Mouse (Mus musculus) hindbrain, embryonic 14.5 days (tissue): ENCODE results near the gene a. TPM values are rescaled to one million over a fixed set of nuclear protein-coding genes. Genes with fewer than 3 reads are reported as not detected.

Experiments used
- ATAC-seq: fragments of 200-750 bp; cut with Nextera tagmentation; 2 replicates; pipeline ENCODE4 v1.8.0; 2017; ENCODE audit warnings: moderate number of reproducible peaks, mild to moderate bottlenecking, moderate TSS enrichment, moderate library complexity; ENCODE audit not compliant: low FRiP score
- DNase-seq: peaks from one replicate; pipeline ENCODE4 v3.0.0-alpha.2; 2015; ENCODE audit warnings: low spot score
- H3K27ac ChIP-seq: fragments of 300-500 bp; sonication (generic); 2 replicates; pipeline ENCODE4 v1.5.1; 2014; ENCODE audit warnings: mild to moderate bottlenecking, moderate library complexity
- H3K27me3 ChIP-seq: fragments of 300-500 bp; sonication (generic); 2 replicates; pipeline ENCODE4 v1.6.1; 2014; ENCODE audit warnings: mild to moderate bottlenecking, low read length, mixed read lengths; ENCODE audit not compliant: control insufficient read depth, insufficient read depth
- H3K36me3 ChIP-seq: fragments of 300-500 bp; sonication (generic); replicated peaks from 2 replicates; pipeline ENCODE4 v1.6.1; 2014; ENCODE audit not compliant: control insufficient read depth, insufficient read depth
- H3K4me1 ChIP-seq: fragments of 300-500 bp; sonication (generic); replicated peaks from 2 replicates; pipeline ENCODE4 v1.6.1; 2014; ENCODE audit warnings: antibody characterized with exemption, low read length, mixed read lengths; ENCODE audit not compliant: control insufficient read depth, insufficient read depth
- H3K4me2 ChIP-seq: fragments of 300-500 bp; sonication (generic); replicated peaks from 2 replicates; pipeline ENCODE4 v1.6.1; 2014; ENCODE audit warnings: mild to moderate bottlenecking, moderate library complexity
- H3K4me3 ChIP-seq: fragments of 300-500 bp; sonication (generic); replicated peaks from 2 replicates; pipeline ENCODE4 v1.5.1; 2014; ENCODE audit warnings: mild to moderate bottlenecking, low read length
- H3K9ac ChIP-seq: fragments of 300-500 bp; sonication (generic); 2 replicates; pipeline ENCODE4 v1.6.1; 2014
- H3K9me3 ChIP-seq: fragments of 300-500 bp; sonication (generic); 2 replicates; pipeline ENCODE4 v1.6.1; 2016; ENCODE audit warnings: low read length; ENCODE audit not compliant: control insufficient read depth
- WGBS: fragments of 180-500 bp; shearing (Covaris S2); extraction: QIAGEN DNeasy Blood & Tissue Kit; methylation state at CpG from one replicate; pipeline ENCODE4 v1.1.7; 2014; 5-methylcytosine and 5-hydroxymethylcytosine counted together
- polyA plus RNA-seq: library from polyadenylated mRNA; unstranded; fragments of >200 nt; fragmentation: Nextera tagmentation; extraction: Ambion mirVana; gene quantifications from 2 replicates; pipeline ENCODE4 v1.2.1, GENCODE M21; 2014

Gene a
- polyA plus RNA-seq, 1 experiment from 2014 or later, result 1.3 TPM

DNA sequence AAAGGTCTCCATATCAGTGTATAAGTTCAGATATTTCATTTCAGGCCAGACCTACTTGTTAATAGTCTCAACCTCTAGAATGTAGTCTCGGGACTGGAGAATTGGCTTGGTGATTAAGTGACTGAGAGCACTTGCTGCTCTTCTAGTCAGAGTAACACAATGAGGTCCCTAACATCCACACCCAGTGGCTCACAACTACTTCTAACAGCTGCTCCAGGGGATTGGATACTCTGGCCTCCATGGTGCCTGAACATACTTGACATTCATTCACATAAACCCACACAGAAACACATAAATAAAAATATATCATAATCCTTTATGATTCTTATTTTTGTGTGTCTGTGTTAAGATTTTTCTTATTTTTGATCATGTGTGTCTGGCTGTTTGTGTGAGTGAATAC is 27.4 kb downstream of the a start:
- Histone ChIP-seq H3K9me3 (no peaks in the 10 kb centered on the region), H3K9ac (no peak overlapping the region), H3K4me2 (no peak overlapping the region), H3K36me3 (no peaks in the 10 kb centered on the region), H3K4me1 (peaks cover 20% of the 10 kb centered on the region), H3K4me3 (no peak overlapping the region), H3K27ac (no peak overlapping the region), H3K27me3 (no peaks in the 10 kb centered on the region)
- WGBS, result 72% methylated on average over 1 of the region's 1 CpGs
- ATAC-seq (no peak), DNase-seq (no peak)

DNA sequence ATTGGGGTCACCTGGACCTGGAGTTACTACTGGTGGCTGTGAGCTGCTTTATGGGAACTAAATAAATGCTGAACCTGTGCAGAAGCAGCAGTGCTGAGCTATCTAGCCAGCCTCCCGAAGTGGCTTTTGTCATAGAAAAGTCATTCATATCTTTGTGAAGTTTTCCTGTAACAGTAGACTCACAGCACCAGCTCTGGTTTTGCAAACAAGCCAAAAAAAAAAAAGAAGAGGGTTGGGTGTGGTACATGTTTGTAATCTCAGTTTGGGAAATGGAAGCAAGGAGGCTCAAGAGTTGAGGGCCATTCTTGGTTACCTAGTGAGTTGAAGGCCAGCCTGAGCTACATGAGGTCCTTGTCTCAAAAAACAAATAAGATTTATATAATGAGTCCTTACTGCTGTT is 29.1 kb downstream of the a start:
- no peaks in the 10 kb centered on the region for H3K27me3 ChIP-seq
- WGBS, result 92% methylated on average over 1 of the region's 1 CpGs
- no peak overlapping the region for H3K4me3 ChIP-seq
- H3K9me3 ChIP-seq, result no peaks in the 10 kb centered on the region
- no peaks in the 10 kb centered on the region for H3K36me3 ChIP-seq
- no peak for DNase-seq
- peaks cover 20% of the 10 kb centered on the region for H3K4me1 ChIP-seq
- no peak overlapping the region for H3K9ac ChIP-seq
- no peak overlapping the region for H3K4me2 ChIP-seq
- ATAC-seq, result no peak
- H3K27ac ChIP-seq, result no peak overlapping the region

DNA sequence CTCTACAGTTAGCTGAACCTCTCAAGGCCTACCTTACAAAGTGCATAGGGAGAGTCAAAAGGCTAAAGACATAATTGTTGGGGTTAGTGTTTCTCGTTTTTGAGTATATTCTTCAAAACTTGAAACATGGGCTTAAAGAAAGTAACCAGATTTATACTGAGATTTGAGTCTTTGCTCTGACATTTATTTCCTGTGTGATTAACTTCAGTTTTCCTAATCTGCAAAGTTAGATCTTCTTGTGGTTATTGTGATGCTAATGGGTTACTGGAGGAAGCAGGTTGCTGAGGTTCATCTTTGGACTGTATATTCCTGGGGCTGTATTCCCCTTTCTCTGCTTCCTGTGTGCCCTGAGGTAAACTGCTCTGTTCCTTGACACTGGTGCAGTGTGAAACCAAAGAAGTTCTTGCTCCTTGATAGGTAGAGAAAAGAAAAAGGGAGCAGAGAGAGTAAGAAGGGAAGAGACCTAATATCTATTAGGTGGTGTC is 34.9 kb downstream of the a start:
- Histone ChIP-seq H3K4me2 (no peak overlapping the region), H3K4me3 (no peak overlapping the region), H3K27me3 (no peaks in the 10 kb centered on the region), H3K4me1 (0 out of 2 replicates have a peak, but pooled peaks cover 4% of the 10 kb centered on the region), H3K9ac (no peak overlapping the region), H3K36me3 (no peaks in the 10 kb centered on the region), H3K27ac (no peak overlapping the region), H3K9me3 (no peaks in the 10 kb centered on the region)
- DNase-seq (no peak), ATAC-seq (no peak)
- 94% methylated on average over 1 of the region's 1 CpGs for WGBS

DNA sequence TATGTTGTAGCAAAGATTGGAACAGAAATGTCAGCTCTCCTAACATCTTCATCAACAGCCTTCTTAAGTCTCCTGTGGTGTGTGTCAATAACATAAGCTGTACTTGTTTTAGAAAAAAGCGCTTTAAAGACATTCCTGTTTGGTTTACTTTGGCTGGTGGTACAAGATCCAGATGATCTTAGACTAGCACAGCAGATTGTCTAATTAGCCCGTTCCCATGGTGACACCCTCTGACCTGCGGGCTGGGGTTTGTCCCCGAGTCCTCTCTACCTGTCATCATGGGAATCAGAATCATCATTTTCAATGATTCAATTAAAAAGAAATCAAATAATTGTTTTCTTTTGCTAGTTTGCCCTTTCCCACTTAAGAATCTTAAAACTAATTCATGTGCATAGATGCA is 36.3 kb downstream of the a start:
- 70% methylated on average over 4 of the region's 4 CpGs for WGBS
- Histone ChIP-seq H3K27me3 (no peaks in the 10 kb centered on the region), H3K9ac (no peak overlapping the region), H3K4me3 (no peak overlapping the region), H3K9me3 (no peaks in the 10 kb centered on the region), H3K27ac (no peak overlapping the region), H3K36me3 (no peaks in the 10 kb centered on the region), H3K4me2 (no peak overlapping the region), H3K4me1 (peaks cover 10% of the 10 kb centered on the region)
- ATAC-seq, result no peak
- no peak for DNase-seq

GRCm38 (mm10) chr2:154832471-154832870 is 41.3 kb downstream of the a start:
- Histone ChIP-seq H3K27ac (0 out of 2 replicates have a peak overlapping the region, but pooled peaks have one; percentile 26), H3K4me1 (peaks cover 10% of the 10 kb centered on the region), H3K4me3 (no peak overlapping the region), H3K9me3 (peaks cover 4% of the 10 kb centered on the region; the same call in 1 of the 2 replicates), H3K4me2 (no peak overlapping the region), H3K9ac (no peak overlapping the region), H3K36me3 (no peaks in the 10 kb centered on the region), H3K27me3 (no peaks in the 10 kb centered on the region)
- WGBS, result 49% methylated on average over 4 of the region's 4 CpGs
- DNase-seq, result no peak
- no peak for ATAC-seq

DNA sequence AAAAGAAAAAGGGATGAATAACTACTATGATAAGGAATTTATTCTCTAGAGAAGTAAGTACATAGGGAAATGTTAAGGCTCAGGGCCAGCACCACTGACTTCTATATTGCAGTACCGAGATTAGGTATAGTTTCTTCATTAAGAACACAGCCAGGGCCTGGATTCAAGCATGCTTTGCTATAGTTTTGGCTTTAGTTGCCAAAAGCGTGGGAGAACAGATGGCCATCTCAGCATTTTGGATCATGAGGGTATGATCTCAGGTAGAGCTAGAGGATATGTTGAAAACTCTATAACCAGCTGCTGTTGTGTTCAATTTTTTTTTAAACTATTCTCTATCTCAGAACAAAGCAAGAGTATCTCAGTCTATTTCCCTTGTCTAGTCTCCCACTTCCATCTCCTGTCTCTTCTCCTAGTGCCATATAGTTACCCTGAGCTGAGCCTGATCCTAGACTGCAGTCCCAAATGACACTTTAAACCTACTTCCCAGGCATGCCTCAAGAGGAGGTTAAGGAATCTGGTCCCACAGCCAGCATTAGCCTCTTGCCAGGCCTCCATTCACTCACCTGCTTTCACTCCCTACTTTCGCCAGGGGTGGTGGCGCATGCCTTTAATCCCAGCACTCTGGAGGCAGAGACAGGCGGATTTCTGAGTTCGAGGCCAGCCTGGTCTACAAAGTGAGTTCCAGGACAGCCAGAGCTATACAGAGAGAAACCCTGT is 43.1 kb downstream of the a start:
- no peak for ATAC-seq
- 92% methylated on average over 6 of the region's 6 CpGs for WGBS
- H3K9ac ChIP-seq, result no peak overlapping the region

GRCm38 (mm10) chr2:154836537-154836936 is 45.3 kb downstream of the a start:
- Histone ChIP-seq H3K9me3 (peaks cover 19% of the 10 kb centered on the region; the same call in 1 of the 2 replicates), H3K4me3 (no peak overlapping the region), H3K27me3 (no peaks in the 10 kb centered on the region), H3K4me2 (no peak overlapping the region), H3K4me1 (peaks cover 10% of the 10 kb centered on the region), H3K27ac (no peak overlapping the region), H3K36me3 (no peaks in the 10 kb centered on the region), H3K9ac (no peak overlapping the region)
- 88% methylated on average over 2 of the region's 2 CpGs for WGBS
- ATAC-seq (no peak), DNase-seq (no peak)

More for the DNA sequence above, 43.1 kb downstream of the a start:
- no peak for DNase-seq
- H3K27ac ChIP-seq, result no peak overlapping the region
- no peak overlapping the region for H3K4me3 ChIP-seq
- H3K4me2 ChIP-seq, result no peak overlapping the region
- H3K27me3 ChIP-seq, result no peaks in the 10 kb centered on the region
- H3K4me1 ChIP-seq, result peaks cover 10% of the 10 kb centered on the region
- peaks cover 9% of the 10 kb centered on the region; the same call in 1 of the 2 replicates for H3K9me3 ChIP-seq
- H3K36me3 ChIP-seq, result no peaks in the 10 kb centered on the region

- no peak overlapping the region for H3K4me2 ChIP-seq
- no peaks in the 10 kb centered on the region for H3K36me3 ChIP-seq
- no peaks in the 10 kb centered on the region for H3K27me3 ChIP-seq
- no peaks in the 10 kb centered on the region for H3K4me1 ChIP-seq
- no peak overlapping the region for H3K27ac ChIP-seq
- no peak overlapping the region for H3K4me3 ChIP-seq
- no peak for ATAC-seq
- no peak overlapping the region for H3K9ac ChIP-seq
- DNase-seq, result no peak
- no peaks in the 10 kb centered on the region for H3K9me3 ChIP-seq
Observed at GRCm38 (mm10) chr2:154848086-154848485, 56.9 kb downstream of the a start.

DNA sequence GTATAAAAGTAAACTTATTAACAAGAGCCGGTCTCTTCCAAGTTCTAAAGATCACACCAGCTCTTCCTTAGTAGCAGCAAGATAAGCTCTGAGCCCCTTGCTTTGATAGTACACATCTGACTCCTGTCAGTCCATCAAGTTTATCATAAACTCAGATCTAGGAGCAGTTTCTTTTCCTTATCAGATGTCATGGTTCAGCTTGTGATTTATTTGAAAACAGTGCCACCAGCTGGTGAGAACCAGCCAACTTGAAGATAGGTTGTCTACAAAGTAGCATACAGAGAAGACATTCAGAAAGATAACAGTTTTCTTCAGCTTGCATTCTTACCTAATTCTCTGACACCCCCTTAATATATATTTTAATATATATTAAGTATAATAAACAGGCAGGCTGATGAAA is 64.2 kb downstream of the a start:
- peak; percentile 82 for DNase-seq
- WGBS, result 86% methylated on average over 1 of the region's 1 CpGs
- no peaks in the 10 kb centered on the region for H3K27me3 ChIP-seq
- no peak overlapping the region for H3K4me2 ChIP-seq
- H3K4me1 ChIP-seq, result 0 out of 2 replicates have a peak, but pooled peaks cover 5% of the 10 kb centered on the region
- H3K27ac ChIP-seq, result no peak overlapping the region
- no peak overlapping the region for H3K4me3 ChIP-seq
- no peak for ATAC-seq
- peaks cover 19% of the 10 kb centered on the region for H3K36me3 ChIP-seq
- no peak overlapping the region for H3K9ac ChIP-seq
- H3K9me3 ChIP-seq, result no peaks in the 10 kb centered on the region
